Comparison of ENCODE assay signal across 8 mouse cellular contexts in genomic region chr6:97179367-97179828, GRCm38 (mm10). TPM values are rescaled to one million over a fixed set of nuclear protein-coding genes. Genes with fewer than 3 reads are reported as not detected.
DNase-seq lines count a peak whose midpoint lies in the region; ATAC-seq and TF ChIP-seq lines count a peak whose summit lies in the region.

No protein-coding gene starts in this region.

- H3K9me3 ChIP-seq in heart, embryonic 13.5 days: no peaks in the 10 kb centered on the region
- no peaks in the 10 kb centered on the region for H3K9me3 ChIP-seq in G1E (replicated peaks)
- no peaks in the 10 kb centered on the region for H3K9me3 ChIP-seq in forebrain, embryonic 10.5 days
- H3K9me3 ChIP-seq in limb, embryonic 13.5 days: no peaks in the 10 kb centered on the region
- H3K9me3 ChIP-seq in neural tube, embryonic 15.5 days (replicated peaks): no peaks in the 10 kb centered on the region

- ATAC-seq in heart, embryonic 13.5 days (ENCODE audit: extremely low read depth, insufficient number of reproducible peaks, low FRiP score, low TSS enrichment): peak; percentile 38; the same call in 1 of the 2 replicates
- peak; percentile 81 for ATAC-seq in G1E (ENCODE audit: extremely low read depth, insufficient number of reproducible peaks, low FRiP score, poor library complexity, severe bottlenecking)
- ATAC-seq in limb, embryonic 13.5 days (ENCODE audit: low FRiP score, low read depth): peak; percentile 64
- ATAC-seq in neural tube, embryonic 15.5 days (ENCODE audit: low FRiP score): peak; percentile 63

- peak overlapping the region; percentile 98 for H3K9ac ChIP-seq in heart, embryonic 13.5 days
- peak overlapping the region; percentile 98 for H3K9ac ChIP-seq in limb, embryonic 13.5 days
- peak overlapping the region; percentile 88 for H3K9ac ChIP-seq in neural tube, embryonic 15.5 days (replicated peaks)

- no peaks in the 10 kb centered on the region for H3K27me3 ChIP-seq in heart, embryonic 13.5 days (replicated peaks)
- no peaks in the 10 kb centered on the region for H3K27me3 ChIP-seq in G1E (ENCODE audit: insufficient read depth, low read length)
- H3K27me3 ChIP-seq in forebrain, embryonic 10.5 days (ENCODE audit: poor library complexity, severe bottlenecking): no peaks in the 10 kb centered on the region
- H3K27me3 ChIP-seq in limb, embryonic 13.5 days: no peaks in the 10 kb centered on the region
- no peaks in the 10 kb centered on the region for H3K27me3 ChIP-seq in neural tube, embryonic 15.5 days (replicated peaks)

- H3K36me3 ChIP-seq in heart, embryonic 13.5 days: peaks cover 37% of the 10 kb centered on the region
- peaks cover 35% of the 10 kb centered on the region for H3K36me3 ChIP-seq in G1E (replicated peaks)
- peaks cover 40% of the 10 kb centered on the region for H3K36me3 ChIP-seq in forebrain, embryonic 10.5 days (replicated peaks)
- peaks cover 23% of the 10 kb centered on the region for H3K36me3 ChIP-seq in limb, embryonic 13.5 days
- peaks cover 17% of the 10 kb centered on the region for H3K36me3 ChIP-seq in neural tube, embryonic 15.5 days

- peak overlapping the region; percentile 99 for H3K4me3 ChIP-seq in heart, embryonic 13.5 days
- H3K4me3 ChIP-seq in G1E (ENCODE audit: low read depth, low read length): peak overlapping the region; percentile 92
- peak overlapping the region; percentile 84 for H3K4me3 ChIP-seq in forebrain, embryonic 10.5 days
- H3K4me3 ChIP-seq in limb, embryonic 13.5 days: peak overlapping the region; percentile 97
- peak overlapping the region; percentile 97 for H3K4me3 ChIP-seq in neural tube, embryonic 15.5 days (replicated peaks)

- DNase-seq in heart, postnatal 25 days (ENCODE audit: low spot score): no peak
- peak; percentile 31 for DNase-seq in G1E (ENCODE audit: low spot score)
- no peak for DNase-seq in forebrain, embryonic 10.5 days (ENCODE audit: extremely low spot score, low spot score)
- DNase-seq in cerebellum, postnatal 4 days (ENCODE audit: low spot score in 2 of 2): no peak
- DNase-seq in right cerebral cortex, postnatal 4 days: no peak

- TF ChIP-seq CTCF in G1E (IDR thresholded peaks at IDR 0.05; ENCODE audit: low read depth, low read length): no peak

- intact Hi-C loops in heart, postnatal 25 days (cut with DNase I): loop anchor here (2.0 kb wide), 1 partner anchor 31 kb away; the partner anchor contains the start of gene Eogt

- 9% methylated on average over 11 of the region's 11 CpGs for WGBS in heart, embryonic 13.5 days
- 11% methylated on average over 11 of the region's 11 CpGs for whole genome bisulfite sequencing in forebrain, embryonic 10.5 days
- 8% methylated on average over 11 of the region's 11 CpGs for WGBS in limb, embryonic 13.5 days
- WGBS in neural tube, embryonic 15.5 days: 7% methylated on average over 11 of the region's 11 CpGs

- peaks cover 37% of the 10 kb centered on the region for H3K4me1 ChIP-seq in heart, embryonic 13.5 days
- H3K4me1 ChIP-seq in G1E (ENCODE audit: insufficient read depth, low read depth, low read length): peaks cover 26% of the 10 kb centered on the region
- H3K4me1 ChIP-seq in forebrain, embryonic 10.5 days: peaks cover 20% of the 10 kb centered on the region
- H3K4me1 ChIP-seq in limb, embryonic 13.5 days: peaks cover 30% of the 10 kb centered on the region
- H3K4me1 ChIP-seq in neural tube, embryonic 15.5 days: peaks cover 31% of the 10 kb centered on the region

- peak overlapping the region; percentile 90 for H3K27ac ChIP-seq in heart, embryonic 13.5 days (replicated peaks)
- H3K27ac ChIP-seq in forebrain, embryonic 10.5 days: peak overlapping the region; percentile 97
- peak overlapping the region; percentile 93 for H3K27ac ChIP-seq in limb, embryonic 13.5 days
- peak overlapping the region; percentile 93 for H3K27ac ChIP-seq in neural tube, embryonic 15.5 days (replicated peaks)

- H3K4me2 ChIP-seq in heart, embryonic 13.5 days: peak overlapping the region; percentile 73
- peak overlapping the region; percentile 65 for H3K4me2 ChIP-seq in limb, embryonic 13.5 days (replicated peaks)
- H3K4me2 ChIP-seq in neural tube, embryonic 15.5 days: peak overlapping the region; percentile 79

RNA-seq across cellular contexts. Expression of gene Tmf1, which starts 0.5 kb away (rescaled TPM):
- polyA plus RNA-seq in heart, embryonic 13.5 days (2015; fragmentation: Nextera tagmentation; extraction: Ambion mirVana): 23.6 and 25.7 TPM in 2 replicates
- 10 to 100 TPM; 33.3 to 36.4 TPM for total RNA-seq in heart, postnatal 25 days (2021)
- total RNA-seq in G1E (2014; fragmentation: Nextera tagmentation) (36.2 and 38.5 TPM in 2 replicates), G1E (2017) (76.1 and 121 TPM in 2 replicates)
- 6.6 and 7.5 TPM in 2 replicates for polyA plus RNA-seq in G1E (2012)
- polyA plus RNA-seq in forebrain, embryonic 10.5 days (2016; fragmentation: Nextera tagmentation; extraction: Ambion mirVana): 24.2 and 26.3 TPM in 2 replicates
- 41.1 and 45.8 TPM in 2 replicates for polyA plus RNA-seq in limb, embryonic 13.5 days (2015; fragmentation: Nextera tagmentation; extraction: Ambion mirVana)
- 37.5 and 37.8 TPM in 2 replicates for polyA plus RNA-seq in neural tube, embryonic 15.5 days (2015; fragmentation: Nextera tagmentation; extraction: Ambion mirVana)

RNA-seq across cellular contexts. Expression of gene Uba3, which starts 26.0 kb away (rescaled TPM):
- polyA plus RNA-seq in heart, embryonic 13.5 days (2015; fragmentation: Nextera tagmentation; extraction: Ambion mirVana): 68.6 and 74.0 TPM in 2 replicates
- 10 to 100 TPM; 63.0 to 64.0 TPM for total RNA-seq in heart, postnatal 25 days (2021)
- 90.1 and 98.7 TPM in 2 replicates for total RNA-seq in G1E (2014; fragmentation: Nextera tagmentation)
- 116 and 122 TPM in 2 replicates for total RNA-seq in G1E (2017)
- polyA plus RNA-seq in G1E (2012): 11.2 and 12.9 TPM in 2 replicates
- polyA plus RNA-seq in forebrain, embryonic 10.5 days (2016; fragmentation: Nextera tagmentation; extraction: Ambion mirVana): 84.3 and 87.1 TPM in 2 replicates
- 85.3 and 90.1 TPM in 2 replicates for polyA plus RNA-seq in limb, embryonic 13.5 days (2015; fragmentation: Nextera tagmentation; extraction: Ambion mirVana)
- polyA plus RNA-seq in neural tube, embryonic 15.5 days (2015; fragmentation: Nextera tagmentation; extraction: Ambion mirVana): 82.6 and 84.8 TPM in 2 replicates

RNA-seq across cellular contexts. Expression of gene Eogt, which starts 30.4 kb away (rescaled TPM):
- polyA plus RNA-seq in heart, embryonic 13.5 days (2015; fragmentation: Nextera tagmentation; extraction: Ambion mirVana): 11.1 and 12.6 TPM in 2 replicates
- total RNA-seq in heart, postnatal 25 days (2021): 10 to 100 TPM; 13.3 to 14.8 TPM
- 16.0 and 21.2 TPM in 2 replicates for total RNA-seq in G1E (2014; fragmentation: Nextera tagmentation)
- total RNA-seq in G1E (2017): 10.6 and 11.9 TPM in 2 replicates
- 0.45 and 0.61 TPM in 2 replicates for polyA plus RNA-seq in G1E (2012)
- 9.7 and 9.9 TPM in 2 replicates for polyA plus RNA-seq in forebrain, embryonic 10.5 days (2016; fragmentation: Nextera tagmentation; extraction: Ambion mirVana)
- 11.0 and 12.6 TPM in 2 replicates for polyA plus RNA-seq in limb, embryonic 13.5 days (2015; fragmentation: Nextera tagmentation; extraction: Ambion mirVana)
- polyA plus RNA-seq in neural tube, embryonic 15.5 days (2015; fragmentation: Nextera tagmentation; extraction: Ambion mirVana): 13.3 and 13.5 TPM in 2 replicates

RNA-seq across cellular contexts. Expression of gene Arl6ip5, which starts 31.1 kb away (rescaled TPM):
- polyA plus RNA-seq in heart, embryonic 13.5 days (2015; fragmentation: Nextera tagmentation; extraction: Ambion mirVana): 82.7 and 96.9 TPM in 2 replicates
- 100 to 1,000 TPM; 114 to 127 TPM for total RNA-seq in heart, postnatal 25 days (2021)
- 67.5 and 81.2 TPM in 2 replicates for total RNA-seq in G1E (2014; fragmentation: Nextera tagmentation)
- total RNA-seq in G1E (2017): 54.5 and 57.1 TPM in 2 replicates
- polyA plus RNA-seq in G1E (2012): 10.2 and 22.4 TPM in 2 replicates
- polyA plus RNA-seq in forebrain, embryonic 10.5 days (2016; fragmentation: Nextera tagmentation; extraction: Ambion mirVana): 39.7 and 40.0 TPM in 2 replicates
- 71.4 and 71.5 TPM in 2 replicates for polyA plus RNA-seq in limb, embryonic 13.5 days (2015; fragmentation: Nextera tagmentation; extraction: Ambion mirVana)
- polyA plus RNA-seq in neural tube, embryonic 15.5 days (2015; fragmentation: Nextera tagmentation; extraction: Ambion mirVana): 137 and 143 TPM in 2 replicates
